Mouse (Mus musculus) frontal cortex, postnatal 14 days (tissue): ENCODE results near the gene Rasal1.
A peak's percentile ranks its signal among the peaks of the same experiment; 100 is the strongest.

Experiments
- DNase-seq, 2 experiments: peaks; one replicate each; pipeline ENCODE4 v3.0.0; 2022; ENCODE audit warnings: low spot score in 2 of 2

The Rasal1 gene

GRCm38 (mm10) chr5:120693931-120694694 is 45.5 kb downstream of the Rasal1 start:
- no peak for DNase-seq

- no peak for DNase-seq
Measured at GRCm38 (mm10) chr5:120694695-120695074, 46.1 kb downstream of the Rasal1 start.

GRCm38 (mm10) chr5:120696057-120696743 is 47.6 kb downstream of the Rasal1 start:
- no peak for DNase-seq

GRCm38 (mm10) chr5:120696865-120697264 is 48.3 kb downstream of the Rasal1 start:
- no peak for DNase-seq

GRCm38 (mm10) chr5:120698181-120698580 is 49.6 kb downstream of the Rasal1 start:
- no peak for DNase-seq

GRCm38 (mm10) chr5:120698801-120699391 is 50.3 kb downstream of the Rasal1 start:
- no peak for DNase-seq

GRCm38 (mm10) chr5:120700996-120701790 is 52.6 kb downstream of the Rasal1 start:
- DNase-seq = no peak

GRCm38 (mm10) chr5:120702421-120702820 is 53.8 kb downstream of the Rasal1 start:
- DNase-seq = no peak

GRCm38 (mm10) chr5:120702969-120703368 is 54.4 kb downstream of the Rasal1 start:
- no peak for DNase-seq

- no peak for DNase-seq
Measured at GRCm38 (mm10) chr5:120703660-120704059, 55.0 kb downstream of the Rasal1 start.

- no peak for DNase-seq
Measured at GRCm38 (mm10) chr5:120704421-120704820, 55.8 kb downstream of the Rasal1 start.

- no peak for DNase-seq
Measured at GRCm38 (mm10) chr5:120706541-120706940, 57.9 kb downstream of the Rasal1 start.

GRCm38 (mm10) chr5:120706976-120707375 is 58.4 kb downstream of the Rasal1 start:
- DNase-seq = no peak

- DNase-seq = peak in 1 of 2 experiments; percentile 40
Measured at GRCm38 (mm10) chr5:120710161-120710825, 61.7 kb downstream of the Rasal1 start.

- DNase-seq = peak; percentile 30 to 43
Measured at GRCm38 (mm10) chr5:120710826-120711248, 62.2 kb downstream of the Rasal1 start.

GRCm38 (mm10) chr5:120711416-120711815 is 62.8 kb downstream of the Rasal1 start:
- peak; percentile 70 to 76 for DNase-seq

GRCm38 (mm10) chr5:120711827-120712226 is 63.2 kb downstream of the Rasal1 start, which contains the start of gene Dtx1:
Gene Dtx1 (minus strand): TSS chr5:120711927.
- DNase-seq = no peak

GRCm38 (mm10) chr5:120712721-120713120 is 64.1 kb downstream of the Rasal1 start:
- DNase-seq = no peak

- peak; percentile 62 to 78 for DNase-seq
Measured at GRCm38 (mm10) chr5:120714314-120714713, 65.7 kb downstream of the Rasal1 start.

- DNase-seq = no peak
Measured at GRCm38 (mm10) chr5:120717136-120717535, 68.5 kb downstream of the Rasal1 start.
